19 mouse cellular contexts compared by ENCODE assay signal in genomic region chr10:83807251-83807650, GRCm38 (mm10).
DNase-seq lines count a peak whose midpoint lies in the region; ATAC-seq lines count a peak whose summit lies in the region.
"Had no signal": no experiment of that assay in that cellular context is flagged by ENCODE, and none has a peak within 500 bp of the region (broad histone marks: within the 10 kb centered on the region; RNA-seq: fewer than 3 reads in every experiment).

No protein-coding gene starts in this region.

- H3K4me1 ChIP-seq in heart, embryonic 15.5 days (replicated peaks): peaks cover 20% of the 10 kb centered on the region
- peaks cover 32% of the 10 kb centered on the region for H3K4me1 ChIP-seq in kidney, embryonic 15.5 days
- H3K4me1 ChIP-seq in limb, embryonic 10.5 days: peaks cover 22% of the 10 kb centered on the region

- no peak overlapping the region for H3K4me2 ChIP-seq in heart, embryonic 15.5 days
- no peak overlapping the region for H3K4me2 ChIP-seq in kidney, embryonic 15.5 days
- H3K4me2 ChIP-seq: embryonic facial prominence, embryonic 12.5 days; hindbrain, embryonic 13.5 days; intestine, embryonic 15.5 days; midbrain, embryonic 15.5 days had no signal

- no peak overlapping the region for H3K4me3 ChIP-seq in heart, embryonic 15.5 days
- H3K4me3 ChIP-seq in kidney, embryonic 15.5 days (replicated peaks): no peak overlapping the region
- H3K4me3 ChIP-seq in limb, embryonic 10.5 days: no peak overlapping the region
- H3K4me3 ChIP-seq: embryonic facial prominence, embryonic 12.5 days; hindbrain, embryonic 13.5 days; intestine, embryonic 15.5 days; midbrain, embryonic 15.5 days; myocyte had no signal

- no peaks in the 10 kb centered on the region for H3K9me3 ChIP-seq in heart, embryonic 15.5 days (replicated peaks)
- H3K9me3 ChIP-seq in kidney, embryonic 15.5 days (replicated peaks): no peaks in the 10 kb centered on the region
- no peaks in the 10 kb centered on the region for H3K9me3 ChIP-seq in limb, embryonic 10.5 days (replicated peaks)
- H3K9me3 ChIP-seq: embryonic facial prominence, embryonic 12.5 days; hindbrain, embryonic 13.5 days; intestine, embryonic 15.5 days; midbrain, embryonic 15.5 days had no signal

- 61% methylated on average over 8 of the region's 8 CpGs for WGBS in heart, embryonic 15.5 days
- WGBS in kidney, embryonic 15.5 days: 62% methylated on average over 8 of the region's 8 CpGs
- 92% methylated on average over 8 of the region's 8 CpGs for WGBS in limb, embryonic 10.5 days

- ATAC-seq in heart, embryonic 15.5 days (replicated peaks; ENCODE audit: insufficient number of reproducible peaks, insufficient read depth, low FRiP score, low read depth): no peak
- ATAC-seq in kidney, embryonic 15.5 days (replicated peaks; ENCODE audit: low FRiP score): no peak
- ATAC-seq: forebrain, embryonic 14.5 days; intestine, embryonic 15.5 days; liver, postnatal 0 days; midbrain, embryonic 15.5 days had no signal

- no peak overlapping the region for H3K9ac ChIP-seq in heart, embryonic 15.5 days
- no peak overlapping the region for H3K9ac ChIP-seq in kidney, embryonic 15.5 days
- H3K9ac ChIP-seq: embryonic facial prominence, embryonic 12.5 days; hindbrain, embryonic 13.5 days; intestine, embryonic 15.5 days; liver, postnatal 0 days; midbrain, embryonic 15.5 days had no signal

- H3K36me3 ChIP-seq in heart, embryonic 15.5 days: no peaks in the 10 kb centered on the region
- H3K36me3 ChIP-seq in kidney, embryonic 15.5 days: no peaks in the 10 kb centered on the region
- H3K36me3 ChIP-seq in limb, embryonic 10.5 days: no peaks in the 10 kb centered on the region
- H3K36me3 ChIP-seq: embryonic facial prominence, embryonic 12.5 days; hindbrain, embryonic 13.5 days; intestine, embryonic 15.5 days; midbrain, embryonic 15.5 days had no signal

- no peaks in the 10 kb centered on the region for H3K27me3 ChIP-seq in heart, embryonic 15.5 days
- peaks cover 5% of the 10 kb centered on the region; the same call in 1 of the 2 replicates for H3K27me3 ChIP-seq in kidney, embryonic 15.5 days
- no peaks in the 10 kb centered on the region for H3K27me3 ChIP-seq in limb, embryonic 10.5 days (ENCODE audit: low read depth, poor library complexity, severe bottlenecking)
- H3K27me3 ChIP-seq: embryonic facial prominence, embryonic 12.5 days; hindbrain, embryonic 13.5 days; intestine, embryonic 15.5 days; midbrain, embryonic 15.5 days had no signal

- no peak for DNase-seq in heart, adult 18-20 months
- DNase-seq in kidney, postnatal 25 days: peak; percentile 41 to 43
- peak; percentile 33 for DNase-seq in ZHBTc4 (ENCODE audit: low read depth, low spot score)
- DNase-seq in limb, embryonic 10.5 days (ENCODE audit: low spot score): no peak
- no peak for DNase-seq in adipocyte (ENCODE audit: low spot score)
- DNase-seq: adrenal gland, adult 2 months; cerebellum, adult 2 months; gastrocnemius, postnatal 10 days; liver, postnatal 0 days; thymus, adult 18-20 months; thymus, postnatal 4 days had no signal

- 0 out of 2 replicates have a peak overlapping the region, but pooled peaks have one; percentile 82 for H3K27ac ChIP-seq in heart, embryonic 15.5 days
- no peak overlapping the region for H3K27ac ChIP-seq in kidney, embryonic 15.5 days
- 0 out of 2 replicates have a peak overlapping the region, but pooled peaks have one; percentile 33 for H3K27ac ChIP-seq in limb, embryonic 10.5 days
- H3K27ac ChIP-seq: embryonic facial prominence, embryonic 12.5 days; hindbrain, embryonic 13.5 days; intestine, embryonic 15.5 days; midbrain, embryonic 15.5 days had no signal

Comparison
In these comparisons a context has a peak if more than half of its experiments do, and no peak if none do; other contexts are left out.
1. DNase-seq: peak in kidney, postnatal 25 days (2 of 2) and ZHBTc4 (single experiment); none in heart, adult 18-20 months (0 of 2), limb, embryonic 10.5 days (single experiment) and adipocyte (single experiment).